Mouse (Mus musculus) heart, adult 2 months (tissue): ENCODE results near the gene Asb13. TPM values are rescaled to one million over a fixed set of nuclear protein-coding genes. Genes with fewer than 3 reads are reported as not detected.

Experiments used
- DNase-seq, 2 experiments: peaks; one replicate each; pipeline ENCODE4 v3.0.0; 2021
- H3K27ac ChIP-seq: fragments of 200-600 bp; 2 replicates; pipeline ENCODE4 v1.8.1; 2022
- H3K27me3 ChIP-seq: fragments of 200-500 bp; 2 replicates; pipeline ENCODE4 v1.6.1; 2012; ENCODE audit warnings: mild to moderate bottlenecking, low read length, inconsistent platforms, mixed read lengths; ENCODE audit not compliant: control insufficient read depth, insufficient read depth
- H3K36me3 ChIP-seq: fragments of 200-500 bp; 2 replicates; pipeline ENCODE4 v1.6.1; 2012; ENCODE audit warnings: low read length, inconsistent platforms; ENCODE audit not compliant: control insufficient read depth, insufficient read depth
- H3K4me1 ChIP-seq: fragments of 200-500 bp; 2 replicates; pipeline ENCODE4 v1.6.1; 2011; ENCODE audit warnings: low read length; ENCODE audit not compliant: control insufficient read depth, insufficient read depth
- H3K4me3 ChIP-seq: fragments of 200-600 bp; 2 replicates; pipeline ENCODE4 v1.8.1; 2022
- H3K79me2 ChIP-seq: fragments of 200-500 bp; replicated peaks from 2 replicates; pipeline ENCODE4 v1.6.1; 2012; ENCODE audit warnings: mild to moderate bottlenecking, inconsistent platforms, low read length, moderate library complexity, mixed read lengths; ENCODE audit not compliant: control insufficient read depth, insufficient read depth
- H3K9ac ChIP-seq: fragments of 200-500 bp; 2 replicates; pipeline ENCODE4 v1.6.1; 2012; ENCODE audit warnings: low read depth, mild to moderate bottlenecking, control low read depth, inconsistent platforms, low read length, mixed read lengths
- CTCF ChIP-seq: fragments of 200-600 bp; IDR thresholded peaks from 2 replicates; pipeline ENCODE4 v1.8.1; 2022; ENCODE audit warnings: antibody characterized with exemption, mild to moderate bottlenecking, moderate library complexity
- EP300 ChIP-seq: fragments of 200-500 bp; IDR thresholded peaks from 2 replicates; pipeline ENCODE4 v1.6.1; 2011; ENCODE audit warnings: low read depth, low read length, control low read depth; ENCODE audit not compliant: insufficient read depth
- POLR2A ChIP-seq: fragments of 200-500 bp; IDR thresholded peaks from 2 replicates; pipeline ENCODE4 v1.6.1; 2011; ENCODE audit warnings: mild to moderate bottlenecking, low read depth, low read length, control low read depth; ENCODE audit not compliant: insufficient read depth
- WGBS: fragments of 180-500 bp; shearing (Covaris S2); methylation state at CpG from one replicate; pipeline ENCODE4 v1.1.7; 2018; 5-methylcytosine and 5-hydroxymethylcytosine counted together
- intact Hi-C: fragments of 180-260 bp; cut with DNase I; formaldehyde crosslinking; loops from one replicate; pipeline ENCODE4 v1.15.1; 2025
- polyA plus RNA-seq: library from polyadenylated mRNA; depleted of rRNA; stranded (reverse); fragments of >200 nt; gene quantifications from 2 replicates; pipeline ENCODE4 v1.2.3, GENCODE M21; 2012
- total RNA-seq, 2 experiments: library from RNA; stranded (reverse); gene quantifications; 2 replicates each; pipeline ENCODE4 v1.2.3; 2021

Gene Asb13
- total and polyA plus RNA-seq, 3 experiments = 8.4 to 11.5 (median 8.7) TPM

DNA sequence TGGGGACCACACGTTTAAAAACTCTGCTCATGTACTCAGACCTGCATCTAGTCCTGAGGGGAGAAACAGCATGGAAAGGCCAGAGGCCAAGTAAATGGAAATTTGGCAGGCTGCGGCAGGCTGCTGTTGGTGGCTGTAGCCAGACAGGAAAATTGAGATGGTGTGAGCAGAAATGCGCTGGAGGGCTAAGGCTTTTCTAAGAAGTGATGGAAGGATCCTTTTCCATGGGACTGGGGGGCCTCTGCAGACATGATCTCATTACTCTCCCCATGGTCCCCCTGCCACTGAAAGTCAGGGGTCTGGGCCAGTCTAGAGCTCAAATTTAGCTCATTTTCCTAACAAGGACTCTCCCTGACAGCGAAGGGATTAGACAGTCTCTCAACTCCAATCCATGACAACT, 39.8 kb downstream of the Asb13 start:
- Histone ChIP-seq H3K79me2 (no peaks in the 10 kb centered on the region), H3K9ac (no peak overlapping the region), H3K27ac (no peak overlapping the region), H3K4me3 (no peak overlapping the region), H3K27me3 (no peaks in the 10 kb centered on the region), H3K4me1 (no peaks in the 10 kb centered on the region; the same call in 1 of the 2 replicates), H3K36me3 (no peaks in the 10 kb centered on the region)
- WGBS = 67% methylated on average over 4 of the region's 4 CpGs
- DNase-seq = peak in 1 of 2 experiments; percentile 13
- TF ChIP-seq EP300 (no peak), CTCF (no peak), POLR2A (no peak)
- intact Hi-C loops = no loop called here

DNA sequence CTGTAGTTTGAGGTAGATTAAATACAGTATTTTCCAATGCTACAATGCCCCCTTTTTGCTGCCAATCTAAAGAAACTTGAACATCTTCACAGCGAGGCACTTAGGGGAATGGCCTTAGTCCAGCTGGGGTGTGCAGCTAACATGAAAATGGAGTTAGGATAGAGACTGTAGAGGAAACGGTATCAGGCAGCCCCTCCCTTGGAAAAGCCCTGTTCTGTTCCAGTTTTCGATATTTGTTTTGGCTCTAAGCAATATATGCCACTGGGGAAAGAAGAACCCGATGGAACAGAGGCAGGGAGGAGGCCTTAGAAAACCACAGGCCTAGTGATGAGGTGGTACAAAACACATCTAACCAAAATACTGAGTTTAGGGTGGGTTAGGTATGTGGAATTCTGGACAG, 42.0 kb downstream of the Asb13 start:
- no peaks in the 10 kb centered on the region for H3K79me2 ChIP-seq
- H3K9ac ChIP-seq = no peak overlapping the region
- H3K4me3 ChIP-seq = no peak overlapping the region
- H3K4me1 ChIP-seq = no peaks in the 10 kb centered on the region; the same call in 1 of the 2 replicates
- WGBS = 46% methylated on average over 4 of the region's 4 CpGs
- H3K36me3 ChIP-seq = no peaks in the 10 kb centered on the region
- H3K27me3 ChIP-seq = no peaks in the 10 kb centered on the region
- TF ChIP-seq POLR2A (no peak), EP300 (no peak), CTCF (no peak)
- DNase-seq = peak in 1 of 2 experiments; percentile 15
- intact Hi-C loops = no loop called here
- H3K27ac ChIP-seq = no peak overlapping the region

DNA sequence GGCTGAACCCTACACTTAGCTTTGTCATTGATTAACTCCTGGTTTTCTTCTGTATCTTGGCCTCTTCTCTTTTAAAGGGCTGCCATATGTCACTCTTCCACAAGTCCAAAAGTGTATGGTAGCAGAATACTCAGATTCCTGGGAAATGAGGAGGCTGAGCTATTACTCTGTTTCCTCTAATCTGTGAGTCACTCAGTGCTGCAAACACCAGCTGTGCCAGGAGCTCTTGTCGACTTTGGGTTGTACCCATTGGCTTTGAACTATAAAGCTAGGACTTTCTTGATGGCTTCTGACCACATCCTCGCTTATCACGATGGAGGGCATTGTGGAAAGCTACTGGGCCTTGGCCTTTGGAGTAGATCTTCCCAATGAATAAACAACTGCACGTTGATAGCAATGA, 45.3 kb downstream of the Asb13 start:
- no peaks in the 10 kb centered on the region for H3K27me3 ChIP-seq
- TF ChIP-seq EP300 (no peak), CTCF (no peak)
- no peaks in the 10 kb centered on the region for H3K36me3 ChIP-seq
- no peaks in the 10 kb centered on the region for H3K79me2 ChIP-seq
- no peak overlapping the region for H3K4me3 ChIP-seq
- WGBS = 71% methylated on average over 4 of the region's 4 CpGs
- no peak overlapping the region for H3K27ac ChIP-seq
- intact Hi-C loops = no loop called here
- no peaks in the 10 kb centered on the region; the same call in 1 of the 2 replicates for H3K4me1 ChIP-seq
- H3K9ac ChIP-seq = no peak overlapping the region
- DNase-seq = no peak

DNA sequence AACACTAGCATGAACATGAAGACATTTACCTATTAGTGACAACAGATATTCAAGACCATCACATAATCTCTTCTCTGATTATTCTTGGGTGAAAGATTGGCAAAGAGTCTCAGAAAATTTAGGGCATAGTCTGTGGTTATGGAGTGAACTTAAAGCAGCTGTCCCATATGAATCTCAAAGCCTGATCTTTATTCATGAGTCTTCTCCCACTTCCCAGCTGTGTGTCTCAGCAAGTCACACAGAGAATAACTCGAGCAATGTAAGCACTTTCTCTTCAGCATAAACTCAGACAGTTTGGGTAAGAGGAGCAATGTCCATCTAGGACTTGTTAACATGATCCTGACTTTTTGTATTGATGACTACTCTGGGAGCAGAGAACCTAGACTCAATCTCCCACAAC, 52.5 kb downstream of the Asb13 start:
- H3K79me2 ChIP-seq = no peaks in the 10 kb centered on the region
- intact Hi-C loops = no loop called here
- H3K36me3 ChIP-seq = no peaks in the 10 kb centered on the region
- H3K4me1 ChIP-seq = no peaks in the 10 kb centered on the region
- WGBS = 65% methylated on average over 1 of the region's 1 CpGs
- DNase-seq = no peak
- TF ChIP-seq EP300 (no peak), POLR2A (no peak), CTCF (no peak)
- no peak overlapping the region for H3K27ac ChIP-seq
- H3K9ac ChIP-seq = no peak overlapping the region
- H3K27me3 ChIP-seq = no peaks in the 10 kb centered on the region
- no peak overlapping the region for H3K4me3 ChIP-seq

DNA sequence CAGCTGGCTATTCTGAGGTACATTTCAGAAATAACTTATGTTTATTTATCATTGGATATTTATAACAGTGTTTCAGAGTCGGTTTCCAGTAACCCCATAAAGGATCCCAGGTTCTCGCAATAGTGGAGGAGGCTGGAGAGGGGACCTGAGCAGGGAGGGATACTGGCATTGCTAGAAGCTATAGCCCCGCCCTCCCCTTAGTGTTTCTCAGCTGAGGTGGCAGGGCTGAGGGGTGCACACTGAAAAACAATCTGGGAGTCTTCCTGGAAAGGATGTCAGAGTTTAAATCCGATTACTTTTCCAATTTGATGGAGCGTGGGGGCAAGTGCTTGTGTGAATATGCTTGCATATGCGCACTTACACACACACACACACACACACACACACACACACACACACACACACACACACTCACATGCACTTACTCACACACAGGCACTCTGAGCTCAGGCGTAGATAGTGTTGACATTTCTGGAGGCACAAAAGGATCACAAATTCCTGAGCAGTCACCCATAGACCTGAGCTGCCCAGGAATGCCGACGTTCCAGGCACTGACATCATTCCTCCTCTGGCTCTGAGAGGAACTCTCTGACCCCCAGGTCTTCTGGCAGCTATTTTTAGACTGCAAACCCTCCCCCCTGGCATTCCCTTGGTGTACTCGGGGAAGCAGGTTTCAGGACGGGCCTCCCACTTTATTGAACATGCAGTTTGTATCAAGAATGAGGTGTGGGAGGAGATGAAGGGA, 60.9 kb downstream of the Asb13 start:
- H3K79me2 ChIP-seq = no peaks in the 10 kb centered on the region
- H3K9ac ChIP-seq = no peak overlapping the region
- no peak overlapping the region; the same call in 1 of the 2 replicates for H3K27ac ChIP-seq
- peak in 1 of 2 experiments; percentile 49 for DNase-seq
- no peak overlapping the region for H3K4me3 ChIP-seq
- H3K36me3 ChIP-seq = no peaks in the 10 kb centered on the region
- WGBS = 12% methylated on average over 11 of the region's 11 CpGs
- intact Hi-C loops = no loop called here
- H3K4me1 ChIP-seq = 0 out of 2 replicates have a peak, but pooled peaks cover 1% of the 10 kb centered on the region
- H3K27me3 ChIP-seq = no peaks in the 10 kb centered on the region
- TF ChIP-seq CTCF = no peak
- TF ChIP-seq POLR2A = no peak
- peak; percentile 47; the same call in 1 of the 2 replicates for TF ChIP-seq EP300

DNA sequence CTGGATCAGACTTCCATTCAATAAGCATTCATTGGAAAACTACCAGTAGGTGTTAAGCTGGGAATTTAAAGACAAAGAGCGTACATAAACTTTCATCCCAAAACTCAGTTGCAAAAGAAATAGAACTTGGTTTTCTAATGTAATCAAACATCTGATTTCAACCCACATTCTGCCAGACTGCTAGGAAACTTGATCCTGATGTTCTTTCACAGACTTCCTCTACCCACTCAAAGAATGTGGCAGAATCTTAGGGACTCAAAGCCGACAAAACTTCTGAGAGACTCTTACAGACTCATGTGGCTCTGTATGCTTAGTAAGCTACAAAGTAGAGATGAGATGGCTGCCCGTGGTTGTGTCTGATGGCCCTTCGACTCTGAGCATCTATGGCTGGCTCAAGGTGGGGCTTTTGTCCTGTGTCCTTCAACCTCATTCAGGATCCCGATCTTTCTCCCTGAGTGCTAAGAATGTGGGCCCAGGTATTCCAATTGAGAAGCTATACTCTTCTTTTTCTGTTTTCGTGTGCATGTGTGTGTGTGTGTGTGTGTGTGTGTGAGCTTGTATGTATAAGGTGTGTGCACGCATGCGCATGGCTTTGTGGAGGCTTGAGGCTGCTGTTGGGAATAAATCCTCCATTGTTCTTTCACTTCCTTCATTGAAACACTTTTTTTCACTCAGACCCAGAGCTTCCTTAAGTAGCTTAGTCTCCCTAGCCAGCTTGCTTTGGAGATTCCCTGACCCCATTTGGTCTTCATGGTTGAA, 63.3 kb downstream of the Asb13 start:
- H3K9ac ChIP-seq = no peak overlapping the region
- H3K36me3 ChIP-seq = no peaks in the 10 kb centered on the region
- H3K27ac ChIP-seq = no peak overlapping the region
- TF ChIP-seq EP300 = no peak
- no peak for TF ChIP-seq CTCF
- TF ChIP-seq POLR2A = no peak
- H3K79me2 ChIP-seq = no peaks in the 10 kb centered on the region
- 74% methylated on average over 8 of the region's 8 CpGs for WGBS
- no peak overlapping the region for H3K4me3 ChIP-seq
- intact Hi-C loops = no loop called here
- 0 out of 2 replicates have a peak, but pooled peaks cover 1% of the 10 kb centered on the region for H3K4me1 ChIP-seq
- H3K27me3 ChIP-seq = no peaks in the 10 kb centered on the region
- DNase-seq = no peak
